Mouse (Mus musculus): ENCODE data around the gene Ell2. TPM values are rescaled to one million over a fixed set of nuclear protein-coding genes. Genes with fewer than 3 reads are reported as not detected.

Gene Ell2
- polyA plus RNA-seq, 1 experiment from 2014 or later = 5.9 TPM

GRCm38 (mm10) chr13:75750785-75751184 is 44.2 kb downstream of the Ell2 start:
- DNase-seq (ENCODE audit: low spot score) (no peak), ATAC-seq (ENCODE audit: insufficient read depth, low FRiP score, low TSS enrichment) (no peak)
- 66% methylated on average over 2 of the region's 2 CpGs for WGBS
- Histone ChIP-seq H3K4me1 (ENCODE audit: control insufficient read depth, insufficient read depth, low read length) (no peaks in the 10 kb centered on the region), H3K9ac (ENCODE audit: low read length) (no peak overlapping the region), H3K9me3 (ENCODE audit: control insufficient read depth, low read length) (no peaks in the 10 kb centered on the region), H3K4me3 (ENCODE audit: low read depth, low read length) (no peak overlapping the region), H3K4me2 (ENCODE audit: low read depth) (no peak overlapping the region), H3K27ac (ENCODE audit: low read depth, low read length) (no peak overlapping the region), H3K27me3 (ENCODE audit: control insufficient read depth, insufficient read depth, low read length) (no peaks in the 10 kb centered on the region), H3K36me3 (ENCODE audit: control insufficient read depth, insufficient read depth, low read length) (no peaks in the 10 kb centered on the region)

GRCm38 (mm10) chr13:75752216-75752938 is 45.8 kb downstream of the Ell2 start:
- Histone ChIP-seq H3K27ac (ENCODE audit: low read depth, low read length) (no peak overlapping the region), H3K4me2 (ENCODE audit: low read depth) (no peak overlapping the region), H3K9ac (ENCODE audit: low read length) (no peak overlapping the region), H3K4me3 (ENCODE audit: low read depth, low read length) (no peak overlapping the region), H3K4me1 (ENCODE audit: control insufficient read depth, insufficient read depth, low read length) (no peaks in the 10 kb centered on the region), H3K27me3 (ENCODE audit: control insufficient read depth, insufficient read depth, low read length) (no peaks in the 10 kb centered on the region), H3K36me3 (ENCODE audit: control insufficient read depth, insufficient read depth, low read length) (no peaks in the 10 kb centered on the region), H3K9me3 (ENCODE audit: control insufficient read depth, low read length) (no peaks in the 10 kb centered on the region)
- ATAC-seq (ENCODE audit: insufficient read depth, low FRiP score, low TSS enrichment) (no peak), DNase-seq (ENCODE audit: low spot score) (no peak)
- WGBS = 94% methylated on average over 5 of the region's 5 CpGs

- no peaks in the 10 kb centered on the region for H3K36me3 ChIP-seq (ENCODE audit: control insufficient read depth, insufficient read depth, low read length)
- H3K4me3 ChIP-seq (ENCODE audit: low read depth, low read length) = no peak overlapping the region
- H3K4me1 ChIP-seq (ENCODE audit: control insufficient read depth, insufficient read depth, low read length) = no peaks in the 10 kb centered on the region
- H3K9ac ChIP-seq (ENCODE audit: low read length) = no peak overlapping the region
- H3K9me3 ChIP-seq (ENCODE audit: control insufficient read depth, low read length) = no peaks in the 10 kb centered on the region
- H3K27me3 ChIP-seq (ENCODE audit: control insufficient read depth, insufficient read depth, low read length) = no peaks in the 10 kb centered on the region
- H3K4me2 ChIP-seq (ENCODE audit: low read depth) = no peak overlapping the region
- ATAC-seq (ENCODE audit: insufficient read depth, low FRiP score, low TSS enrichment) (no peak), DNase-seq (ENCODE audit: low spot score) (no peak)
- no peak overlapping the region for H3K27ac ChIP-seq (ENCODE audit: low read depth, low read length)
- 92% methylated on average over 5 of the region's 5 CpGs for WGBS
Observed at GRCm38 (mm10) chr13:75754398-75754797, 47.8 kb downstream of the Ell2 start.

- H3K4me2 ChIP-seq (ENCODE audit: low read depth) = no peak overlapping the region
- no peaks in the 10 kb centered on the region for H3K36me3 ChIP-seq (ENCODE audit: control insufficient read depth, insufficient read depth, low read length)
- H3K27me3 ChIP-seq (ENCODE audit: control insufficient read depth, insufficient read depth, low read length) = no peaks in the 10 kb centered on the region
- H3K9ac ChIP-seq (ENCODE audit: low read length) = no peak overlapping the region
- H3K9me3 ChIP-seq (ENCODE audit: control insufficient read depth, low read length) = no peaks in the 10 kb centered on the region
- no peak overlapping the region for H3K27ac ChIP-seq (ENCODE audit: low read depth, low read length)
- H3K4me3 ChIP-seq (ENCODE audit: low read depth, low read length) = no peak overlapping the region
- no peak for DNase-seq (ENCODE audit: low spot score)
- ATAC-seq (ENCODE audit: insufficient read depth, low FRiP score, low TSS enrichment) = no peak
- 95% methylated on average over 4 of the region's 4 CpGs for WGBS
- H3K4me1 ChIP-seq (ENCODE audit: control insufficient read depth, insufficient read depth, low read length) = no peaks in the 10 kb centered on the region
Observed at GRCm38 (mm10) chr13:75760859-75761548, 54.4 kb downstream of the Ell2 start.

- Histone ChIP-seq H3K27me3 (ENCODE audit: control insufficient read depth, insufficient read depth, low read length) (no peaks in the 10 kb centered on the region), H3K4me3 (ENCODE audit: low read depth, low read length) (no peak overlapping the region), H3K4me2 (ENCODE audit: low read depth) (no peak overlapping the region), H3K27ac (ENCODE audit: low read depth, low read length) (no peak overlapping the region), H3K9ac (ENCODE audit: low read length) (no peak overlapping the region), H3K9me3 (ENCODE audit: control insufficient read depth, low read length) (no peaks in the 10 kb centered on the region), H3K4me1 (ENCODE audit: control insufficient read depth, insufficient read depth, low read length) (no peaks in the 10 kb centered on the region), H3K36me3 (ENCODE audit: control insufficient read depth, insufficient read depth, low read length) (no peaks in the 10 kb centered on the region)
- 89% methylated on average over 4 of the region's 4 CpGs for WGBS
- DNase-seq (ENCODE audit: low spot score) = no peak
- no peak for ATAC-seq (ENCODE audit: insufficient read depth, low FRiP score, low TSS enrichment)
Observed at GRCm38 (mm10) chr13:75762759-75763158, 56.2 kb downstream of the Ell2 start.

- Histone ChIP-seq H3K9ac (ENCODE audit: low read length) (no peak overlapping the region), H3K4me1 (ENCODE audit: control insufficient read depth, insufficient read depth, low read length) (no peaks in the 10 kb centered on the region), H3K27ac (ENCODE audit: low read depth, low read length) (no peak overlapping the region), H3K36me3 (ENCODE audit: control insufficient read depth, insufficient read depth, low read length) (no peaks in the 10 kb centered on the region), H3K9me3 (ENCODE audit: control insufficient read depth, low read length) (no peaks in the 10 kb centered on the region), H3K27me3 (ENCODE audit: control insufficient read depth, insufficient read depth, low read length) (no peaks in the 10 kb centered on the region), H3K4me2 (ENCODE audit: low read depth) (no peak overlapping the region), H3K4me3 (ENCODE audit: low read depth, low read length) (no peak overlapping the region)
- DNase-seq (ENCODE audit: low spot score) (no peak), ATAC-seq (ENCODE audit: insufficient read depth, low FRiP score, low TSS enrichment) (no peak)
- 61% methylated on average over 3 of the region's 3 CpGs for WGBS
Observed at GRCm38 (mm10) chr13:75763280-75763679, 56.7 kb downstream of the Ell2 start.

GRCm38 (mm10) chr13:75765742-75766141 is 59.2 kb downstream of the Ell2 start:
- Histone ChIP-seq H3K4me3 (ENCODE audit: low read depth, low read length) (no peak overlapping the region), H3K27ac (ENCODE audit: low read depth, low read length) (no peak overlapping the region), H3K9ac (ENCODE audit: low read length) (no peak overlapping the region), H3K4me2 (ENCODE audit: low read depth) (no peak overlapping the region), H3K27me3 (ENCODE audit: control insufficient read depth, insufficient read depth, low read length) (no peaks in the 10 kb centered on the region), H3K9me3 (ENCODE audit: control insufficient read depth, low read length) (no peaks in the 10 kb centered on the region), H3K4me1 (ENCODE audit: control insufficient read depth, insufficient read depth, low read length) (no peaks in the 10 kb centered on the region), H3K36me3 (ENCODE audit: control insufficient read depth, insufficient read depth, low read length) (no peaks in the 10 kb centered on the region)
- no peak for DNase-seq (ENCODE audit: low spot score)
- WGBS = 25% methylated on average over 1 of the region's 1 CpGs
- ATAC-seq (ENCODE audit: insufficient read depth, low FRiP score, low TSS enrichment) = no peak

GRCm38 (mm10) chr13:75766238-75766637 is 59.7 kb downstream of the Ell2 start:
- H3K27me3 ChIP-seq (ENCODE audit: control insufficient read depth, insufficient read depth, low read length) = no peaks in the 10 kb centered on the region
- no peaks in the 10 kb centered on the region for H3K9me3 ChIP-seq (ENCODE audit: control insufficient read depth, low read length)
- DNase-seq (ENCODE audit: low spot score) = no peak
- H3K4me1 ChIP-seq (ENCODE audit: control insufficient read depth, insufficient read depth, low read length) = no peaks in the 10 kb centered on the region
- H3K4me2 ChIP-seq (ENCODE audit: low read depth) = no peak overlapping the region
- H3K36me3 ChIP-seq (ENCODE audit: control insufficient read depth, insufficient read depth, low read length) = no peaks in the 10 kb centered on the region
- no peak overlapping the region for H3K9ac ChIP-seq (ENCODE audit: low read length)
- H3K27ac ChIP-seq (ENCODE audit: low read depth, low read length) = no peak overlapping the region
- no peak overlapping the region for H3K4me3 ChIP-seq (ENCODE audit: low read depth, low read length)
- 27% methylated on average over 5 of the region's 5 CpGs for WGBS
- ATAC-seq (ENCODE audit: insufficient read depth, low FRiP score, low TSS enrichment) = no peak

- 77% methylated on average over 2 of the region's 2 CpGs for WGBS
- no peaks in the 10 kb centered on the region for H3K9me3 ChIP-seq (ENCODE audit: control insufficient read depth, low read length)
- H3K27me3 ChIP-seq (ENCODE audit: control insufficient read depth, insufficient read depth, low read length) = no peaks in the 10 kb centered on the region
- H3K9ac ChIP-seq (ENCODE audit: low read length) = no peak overlapping the region
- H3K4me2 ChIP-seq (ENCODE audit: low read depth) = no peak overlapping the region
- ATAC-seq (ENCODE audit: insufficient read depth, low FRiP score, low TSS enrichment) (no peak), DNase-seq (ENCODE audit: low spot score) (no peak)
- H3K4me1 ChIP-seq (ENCODE audit: control insufficient read depth, insufficient read depth, low read length) = no peaks in the 10 kb centered on the region
- H3K36me3 ChIP-seq (ENCODE audit: control insufficient read depth, insufficient read depth, low read length) = no peaks in the 10 kb centered on the region
- no peak overlapping the region for H3K27ac ChIP-seq (ENCODE audit: low read depth, low read length)
- H3K4me3 ChIP-seq (ENCODE audit: low read depth, low read length) = no peak overlapping the region
Observed at GRCm38 (mm10) chr13:75766967-75767366, 60.4 kb downstream of the Ell2 start.
